Comparison of ENCODE assay signal across 16 mouse cellular contexts in the genomic region with DNA sequence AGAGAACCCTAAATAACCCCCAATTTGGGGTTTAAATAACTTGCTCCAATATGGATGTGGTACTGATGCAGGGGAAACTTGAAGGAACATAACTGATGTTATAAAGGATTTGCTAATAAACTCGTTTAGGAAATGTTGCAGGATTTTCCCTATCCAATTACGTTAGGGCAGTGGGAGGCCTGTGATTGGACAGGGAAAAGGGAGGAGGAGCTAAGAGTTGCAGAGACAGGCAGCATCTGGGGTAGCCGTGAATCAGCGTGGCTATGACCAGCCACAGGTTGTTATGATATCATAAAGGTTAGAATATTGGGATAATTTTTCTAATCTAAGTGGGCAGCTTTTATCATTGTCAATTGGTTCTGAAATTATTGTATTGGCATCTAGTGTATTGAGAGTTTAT.
"Had no signal": no experiment of that assay in that cellular context is flagged by ENCODE, and none has a peak within 500 bp of the region (broad histone marks: within the 10 kb centered on the region; RNA-seq: fewer than 3 reads in every experiment).

No protein-coding gene starts in this region.

- H3K9ac ChIP-seq: liver, postnatal 0 days; lung, embryonic 15.5 days; midbrain, embryonic 13.5 days; midbrain, embryonic 15.5 days; neural tube, embryonic 12.5 days; stomach, embryonic 15.5 days had no signal

- H3K36me3 ChIP-seq: lung, embryonic 15.5 days; midbrain, embryonic 13.5 days; midbrain, embryonic 15.5 days; neural tube, embryonic 12.5 days; stomach, embryonic 15.5 days had no signal

- DNase-seq: liver, postnatal 0 days; lung, adult 2 months; lung, postnatal 14 days; lung, postnatal 36 days; right cerebral cortex, postnatal 14 days; thymus, adult 2 months; thymus, postnatal 25 days; thymus, postnatal 4 days had no signal

- H3K27me3 ChIP-seq: lung, embryonic 15.5 days; megakaryocyte, embryonic 14.5 days; midbrain, embryonic 13.5 days; midbrain, embryonic 15.5 days; neural tube, embryonic 12.5 days; stomach, embryonic 15.5 days had no signal

- H3K4me3 ChIP-seq: lung, embryonic 15.5 days; megakaryocyte, embryonic 14.5 days; midbrain, embryonic 13.5 days; midbrain, embryonic 15.5 days; neural tube, embryonic 12.5 days; stomach, embryonic 15.5 days had no signal

- H3K4me1 ChIP-seq: lung, embryonic 15.5 days; midbrain, embryonic 13.5 days; midbrain, embryonic 15.5 days; neural tube, embryonic 12.5 days; stomach, embryonic 15.5 days had no signal

- H3K9me3 ChIP-seq: lung, embryonic 15.5 days; megakaryocyte, embryonic 14.5 days; midbrain, embryonic 13.5 days; midbrain, embryonic 15.5 days; neural tube, embryonic 12.5 days; stomach, embryonic 15.5 days had no signal

- H3K27ac ChIP-seq: lung, embryonic 15.5 days; macrophage; midbrain, embryonic 13.5 days; midbrain, embryonic 15.5 days; neural tube, embryonic 12.5 days; stomach, embryonic 15.5 days; stomach, postnatal 0 days had no signal
